Mouse (Mus musculus) liver, embryonic 14.5 days (tissue): Measurements from ENCODE around the gene Olfr1251. TPM values are rescaled to one million over a fixed set of nuclear protein-coding genes. Genes with fewer than 3 reads are reported as not detected.
"Not testable (repeated sequence)": the region's sequence is repeated elsewhere in the genome, so short reads cannot be mapped to it uniquely, and the experiment has no call there.

Experiments
- ATAC-seq: fragments of 200-750 bp; cut with Nextera tagmentation; 2 replicates; pipeline ENCODE4 v1.8.0; 2017; ENCODE audit warnings: moderate number of reproducible peaks, mild to moderate bottlenecking, moderate library complexity; ENCODE audit not compliant: insufficient read depth
- DNase-seq, 3 experiments: peaks; one replicate each; pipeline ENCODE4 v3.0.0-alpha.2; 2012 to 2013; ENCODE audit warnings: low read depth in 3 of 3, low spot score in 3 of 3
- H3K27ac ChIP-seq: fragments of 300-500 bp; sonication (generic); 2 replicates; pipeline ENCODE4 v1.5.1; 2014; ENCODE audit warnings: moderate library complexity, mild to moderate bottlenecking, control low read depth, inconsistent platforms
- H3K27me3 ChIP-seq: fragments of 300-500 bp; sonication (generic); 2 replicates; pipeline ENCODE4 v1.6.1; 2014; ENCODE audit warnings: mild to moderate bottlenecking, low read length, moderate library complexity; ENCODE audit not compliant: control insufficient read depth, insufficient read depth
- H3K36me3 ChIP-seq: fragments of 300-500 bp; sonication (generic); replicated peaks from 2 replicates; pipeline ENCODE4 v1.6.1; 2014; ENCODE audit warnings: low read depth; ENCODE audit not compliant: control insufficient read depth, insufficient read depth
- H3K4me1 ChIP-seq, 2 experiments: fragments of 200-500 bp in 1 of 2; fragments of 300-500 bp in 1 of 2; sonication (generic) in 1 of 2; replicated peaks; 2 replicates each; pipeline ENCODE4 v1.6.1; 2012 to 2014; ENCODE audit warnings: antibody characterized with exemption in 1 of 2, inconsistent platforms in 1 of 2, low read length in 1 of 2; ENCODE audit not compliant: control insufficient read depth in 2 of 2, insufficient read depth in 2 of 2
- H3K4me2 ChIP-seq: fragments of 300-500 bp; sonication (generic); 2 replicates; pipeline ENCODE4 v1.6.1; 2014; ENCODE audit warnings: low read depth, mild to moderate bottlenecking, control low read depth, moderate library complexity
- H3K4me3 ChIP-seq, 2 experiments: fragments of 200-500 bp in 1 of 2; fragments of 300-500 bp in 1 of 2; sonication (generic) in 1 of 2; 2 replicates each; pipeline ENCODE4 v1.5.1; 2012 to 2014; ENCODE audit warnings: low read depth in 2 of 2, low read length in 2 of 2, mild to moderate bottlenecking in 2 of 2, control low read depth in 1 of 2, inconsistent platforms in 1 of 2, moderate library complexity in 1 of 2; ENCODE audit not compliant: insufficient read depth in 1 of 2
- H3K9ac ChIP-seq: fragments of 300-500 bp; sonication (generic); replicated peaks from 2 replicates; pipeline ENCODE4 v1.6.1; 2014; ENCODE audit warnings: mild to moderate bottlenecking, control low read depth, moderate library complexity
- H3K9me3 ChIP-seq: fragments of 300-500 bp; sonication (generic); 2 replicates; pipeline ENCODE4 v1.6.1; 2016; ENCODE audit warnings: low read length, mixed read lengths; ENCODE audit not compliant: control insufficient read depth
- CTCF ChIP-seq: IDR thresholded peaks from 2 replicates; pipeline ENCODE4 v1.5.1; 2016; ENCODE audit warnings: antibody characterized with exemption, low read depth, control low read depth
- EP300 ChIP-seq: IDR thresholded peaks from 2 replicates; pipeline ENCODE4 v1.6.1; 2016; ENCODE audit warnings: antibody characterized with exemption, low read depth
- WGBS: fragments of 180-500 bp; shearing (Covaris S2); extraction: QIAGEN DNeasy Blood & Tissue Kit; methylation state at CpG from one replicate; pipeline ENCODE4 v1.1.7; 2014; ENCODE audit not compliant: insufficient replicate concordance; 5-methylcytosine and 5-hydroxymethylcytosine counted together
- polyA plus RNA-seq, 2 experiments: library from polyadenylated mRNA; depleted of rRNA in 1 of 2; stranded (reverse) in 1 of 2; unstranded in 1 of 2; fragments of >200 nt; fragmentation: Nextera tagmentation in 1 of 2; extraction: Ambion mirVana in 1 of 2; gene quantifications; 2 replicates each; pipeline versions ENCODE4 v1.2.1 to v1.2.3; 2012 to 2014

Olfr1251 gene
- not detected in 2 replicates for polyA plus RNA-seq (2012; rRNA removed)
- polyA plus RNA-seq (2014; fragmentation: Nextera tagmentation; extraction: Ambion mirVana): not detected in 2 replicates

- Histone ChIP-seq H3K9me3 (no peaks in the 10 kb centered on the region), H3K4me2 (no peak within 1 kb of the TSS), H3K4me3 (no peak within 1 kb of the TSS), H3K27ac (no peak within 1 kb of the TSS), H3K36me3 (no peaks in the 10 kb centered on the region), H3K4me1 (no peaks in the 10 kb centered on the region), H3K9ac (no peak within 1 kb of the TSS), H3K27me3 (no peaks in the 10 kb centered on the region)
- DNase-seq: no peak
- TF ChIP-seq CTCF (no peak), EP300 (no peak)
- no peak for ATAC-seq
These were observed at the start of gene Olfr1251 for GRCm38 (mm10) chr2:89671836-89672235. Olfr1251 (minus strand) TSS chr2:89671936.

GRCm38 (mm10) chr2:89691980-89692379, 20.2 kb upstream of the Olfr1251 start:
- no peaks in the 10 kb centered on the region for H3K4me1 ChIP-seq
- no peaks in the 10 kb centered on the region for H3K36me3 ChIP-seq
- ATAC-seq (no peak), DNase-seq (no peak)
- no peak overlapping the region for H3K4me3 ChIP-seq
- no peak overlapping the region for H3K4me2 ChIP-seq
- no peaks in the 10 kb centered on the region for H3K27me3 ChIP-seq
- H3K9ac ChIP-seq: no peak overlapping the region
- 61% methylated on average over 6 of the region's 6 CpGs for WGBS
- TF ChIP-seq CTCF: no peak
- no peak for TF ChIP-seq EP300
- no peak overlapping the region for H3K27ac ChIP-seq
- H3K9me3 ChIP-seq: no peaks in the 10 kb centered on the region

- ATAC-seq (no peak), DNase-seq (no peak)
- Histone ChIP-seq H3K9me3 (no peaks in the 10 kb centered on the region), H3K4me2 (no peak within 1 kb of the TSS), H3K27me3 (no peaks in the 10 kb centered on the region), H3K27ac (no peak within 1 kb of the TSS), H3K9ac (no peak within 1 kb of the TSS), H3K4me3 (no peak within 1 kb of the TSS), H3K4me1 (no peaks in the 10 kb centered on the region), H3K36me3 (no peaks in the 10 kb centered on the region)
- TF ChIP-seq CTCF (no peak), EP300 (no peak)
These were observed 10.4 kb downstream of the Olfr1251 start, which contains the start of gene Olfr1250 for GRCm38 (mm10) chr2:89661367-89661766. Olfr1250 (minus strand) TSS chr2:89661467.

GRCm38 (mm10) chr2:89634883-89635282, 36.9 kb downstream of the Olfr1251 start, which contains the start of gene Olfr1249:
Olfr1249 (minus strand) TSS chr2:89634983.
- no peaks in the 10 kb centered on the region for H3K4me1 ChIP-seq
- TF ChIP-seq CTCF: no peak
- TF ChIP-seq EP300: no peak
- no peaks in the 10 kb centered on the region for H3K27me3 ChIP-seq
- H3K27ac ChIP-seq: no peak within 1 kb of the TSS
- 68% methylated on average over 2 of the region's 2 CpGs for WGBS
- no peak within 1 kb of the TSS for H3K4me3 ChIP-seq
- no peak for ATAC-seq
- DNase-seq: no peak
- no peaks in the 10 kb centered on the region for H3K36me3 ChIP-seq
- no peak within 1 kb of the TSS for H3K4me2 ChIP-seq
- no peak within 1 kb of the TSS for H3K9ac ChIP-seq
- H3K9me3 ChIP-seq: no peaks in the 10 kb centered on the region

GRCm38 (mm10) chr2:89618145-89618544, 53.6 kb downstream of the Olfr1251 start, which contains the start of gene Olfr1248:
Olfr1248 (minus strand) TSS chr2:89618245.
- 68% methylated on average over 1 of the region's 1 CpGs for WGBS
- H3K4me3 ChIP-seq, H3K9ac ChIP-seq, H3K4me1 ChIP-seq, H3K27ac ChIP-seq, H3K36me3 ChIP-seq, ATAC-seq, H3K9me3 ChIP-seq, H3K27me3 ChIP-seq, H3K4me2 ChIP-seq, DNase-seq: not testable (repeated sequence)

Other genes with a start within 250 kb of the Olfr1251 start
- not detected in 2 replicates for gene Olfr1240, start 228.9 kb downstream of the Olfr1251 start, polyA plus RNA-seq (2012; rRNA removed)
- gene Olfr1240, start 228.9 kb downstream of the Olfr1251 start, polyA plus RNA-seq (2014; fragmentation: Nextera tagmentation; extraction: Ambion mirVana): not detected in 2 replicates
- gene Olfr1241, start 184.8 kb downstream of the Olfr1251 start, polyA plus RNA-seq (2012; rRNA removed): not detected in 2 replicates
- gene Olfr1241, start 184.8 kb downstream of the Olfr1251 start, polyA plus RNA-seq (2014; fragmentation: Nextera tagmentation; extraction: Ambion mirVana): not detected in 2 replicates
- not detected in 2 replicates for gene Olfr1242, start 173.6 kb downstream of the Olfr1251 start, polyA plus RNA-seq (2012; rRNA removed)
- gene Olfr1242, start 173.6 kb downstream of the Olfr1251 start, polyA plus RNA-seq (2014; fragmentation: Nextera tagmentation; extraction: Ambion mirVana): not detected in 2 replicates
- gene Olfr1243, start 140.4 kb downstream of the Olfr1251 start, polyA plus RNA-seq (2012; rRNA removed): not detected in 2 replicates
- not detected in 2 replicates for gene Olfr1243, start 140.4 kb downstream of the Olfr1251 start, polyA plus RNA-seq (2014; fragmentation: Nextera tagmentation; extraction: Ambion mirVana)
- not detected in 2 replicates for gene Olfr1245, start 93.5 kb downstream of the Olfr1251 start, polyA plus RNA-seq (2012; rRNA removed)
- not detected in 2 replicates for gene Olfr1245, start 93.5 kb downstream of the Olfr1251 start, polyA plus RNA-seq (2014; fragmentation: Nextera tagmentation; extraction: Ambion mirVana)
- gene Olfr1246, start 78.8 kb downstream of the Olfr1251 start, polyA plus RNA-seq (2012; rRNA removed): not detected in 2 replicates
- not detected in 2 replicates for gene Olfr1246, start 78.8 kb downstream of the Olfr1251 start, polyA plus RNA-seq (2014; fragmentation: Nextera tagmentation; extraction: Ambion mirVana)
- gene Olfr1247, start 57.8 kb downstream of the Olfr1251 start, polyA plus RNA-seq (2012; rRNA removed): not detected in 2 replicates
- not detected in 2 replicates for gene Olfr1247, start 57.8 kb downstream of the Olfr1251 start, polyA plus RNA-seq (2014; fragmentation: Nextera tagmentation; extraction: Ambion mirVana)
- not detected in 2 replicates for gene Olfr1248, start 53.7 kb downstream of the Olfr1251 start, polyA plus RNA-seq (2012; rRNA removed)
- not detected in 2 replicates for gene Olfr1248, start 53.7 kb downstream of the Olfr1251 start, polyA plus RNA-seq (2014; fragmentation: Nextera tagmentation; extraction: Ambion mirVana)
- gene Olfr1249, start 37.0 kb downstream of the Olfr1251 start, polyA plus RNA-seq (2012; rRNA removed): not detected in 2 replicates
- gene Olfr1249, start 37.0 kb downstream of the Olfr1251 start, polyA plus RNA-seq (2014; fragmentation: Nextera tagmentation; extraction: Ambion mirVana): not detected in 2 replicates
- not detected in 2 replicates for gene Olfr1250, start 10.5 kb downstream of the Olfr1251 start, polyA plus RNA-seq (2012; rRNA removed)
- not detected in 2 replicates for gene Olfr1250, start 10.5 kb downstream of the Olfr1251 start, polyA plus RNA-seq (2014; fragmentation: Nextera tagmentation; extraction: Ambion mirVana)
- not detected in 2 replicates for gene Olfr1252, start 53.1 kb upstream of the Olfr1251 start, polyA plus RNA-seq (2012; rRNA removed)
- not detected in 2 replicates for gene Olfr1252, start 53.1 kb upstream of the Olfr1251 start, polyA plus RNA-seq (2014; fragmentation: Nextera tagmentation; extraction: Ambion mirVana)
- gene Olfr1253, start 85.2 kb upstream of the Olfr1251 start, polyA plus RNA-seq (2012; rRNA removed): not detected in 2 replicates
- gene Olfr1253, start 85.2 kb upstream of the Olfr1251 start, polyA plus RNA-seq (2014; fragmentation: Nextera tagmentation; extraction: Ambion mirVana): not detected in 2 replicates
- not detected in 2 replicates for gene Olfr1254, start 121.7 kb upstream of the Olfr1251 start, polyA plus RNA-seq (2012; rRNA removed)
- not detected in 2 replicates for gene Olfr1254, start 121.7 kb upstream of the Olfr1251 start, polyA plus RNA-seq (2014; fragmentation: Nextera tagmentation; extraction: Ambion mirVana)
- gene Olfr1255, start 140.1 kb upstream of the Olfr1251 start, polyA plus RNA-seq (2012; rRNA removed): not detected in 2 replicates
- gene Olfr1255, start 140.1 kb upstream of the Olfr1251 start, polyA plus RNA-seq (2014; fragmentation: Nextera tagmentation; extraction: Ambion mirVana): not detected in 2 replicates
- not detected in 2 replicates for gene Olfr1256, start 169.6 kb upstream of the Olfr1251 start, polyA plus RNA-seq (2012; rRNA removed)
- gene Olfr1256, start 169.6 kb upstream of the Olfr1251 start, polyA plus RNA-seq (2014; fragmentation: Nextera tagmentation; extraction: Ambion mirVana): not detected in 2 replicates
- not detected in 2 replicates for gene Olfr48, start 176.3 kb upstream of the Olfr1251 start, polyA plus RNA-seq (2012; rRNA removed)
- not detected in 2 replicates for gene Olfr48, start 176.3 kb upstream of the Olfr1251 start, polyA plus RNA-seq (2014; fragmentation: Nextera tagmentation; extraction: Ambion mirVana)
- gene Olfr1257, start 206.5 kb upstream of the Olfr1251 start, polyA plus RNA-seq (2012; rRNA removed): not detected in 2 replicates
- gene Olfr1257, start 206.5 kb upstream of the Olfr1251 start, polyA plus RNA-seq (2014; fragmentation: Nextera tagmentation; extraction: Ambion mirVana): not detected in 2 replicates